Mouse (Mus musculus): Measurements from ENCODE around the gene Alpl. TPM values are rescaled to one million over a fixed set of nuclear protein-coding genes. Genes with fewer than 3 reads are reported as not detected.

Alpl gene
- polyA plus RNA-seq, 1 experiment from 2014 or later = 4.6 TPM

DNA sequence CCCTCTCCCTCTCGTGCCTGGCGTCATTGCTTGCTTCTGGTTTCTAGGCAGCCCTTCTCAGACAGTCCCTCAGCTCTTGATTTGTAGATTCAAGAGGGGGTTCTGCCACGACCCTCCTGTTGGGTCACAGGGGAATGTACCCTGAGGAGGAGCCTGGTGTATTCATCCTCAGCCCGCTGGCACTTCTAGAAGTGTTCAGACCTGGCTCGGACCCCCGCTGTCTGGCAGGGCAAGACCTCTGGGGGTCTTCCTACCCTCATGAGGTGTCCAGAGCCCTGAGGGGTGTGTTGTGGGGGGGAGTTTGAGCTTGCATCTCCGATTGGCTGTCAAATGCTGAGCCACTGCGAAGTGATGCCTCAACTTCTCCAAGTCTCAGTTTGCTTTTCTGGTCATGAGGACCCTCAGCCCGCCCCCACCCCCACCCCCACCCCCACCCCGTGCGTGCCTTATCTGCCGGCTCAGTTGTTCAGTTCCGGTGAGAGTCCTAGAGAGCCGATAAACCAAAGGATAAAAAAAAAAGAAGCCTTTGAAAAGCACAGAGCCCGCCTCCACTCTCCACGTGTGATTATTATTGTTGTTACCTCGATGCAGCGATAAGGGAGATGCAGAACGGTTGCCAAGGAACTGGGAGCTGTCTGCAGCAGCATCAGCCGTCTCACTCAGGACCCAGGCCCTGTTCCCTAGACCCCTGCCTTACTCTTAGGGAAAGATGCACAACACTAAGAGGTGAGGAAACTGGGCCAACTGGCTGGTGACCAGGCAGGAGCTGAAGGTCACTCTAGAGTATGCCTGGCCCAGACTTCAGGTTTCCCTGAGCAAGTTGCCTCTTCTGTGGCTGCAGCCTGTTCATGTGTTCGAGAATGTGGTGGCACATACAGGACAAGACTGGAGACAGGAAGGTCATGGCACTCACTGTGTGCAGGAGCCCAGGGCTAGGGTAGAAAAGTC lies 96.6 kb downstream of the Alpl start:
- H3K27me3 ChIP-seq (replicated peaks) = no peaks in the 10 kb centered on the region
- H3K4me3 ChIP-seq (replicated peaks) = no peak overlapping the region
- H3K36me3 ChIP-seq = no peaks in the 10 kb centered on the region
- no peak overlapping the region for H3K9ac ChIP-seq
- H3K27ac ChIP-seq = 0 out of 2 replicates have a peak overlapping the region, but pooled peaks have one; percentile 51
- peaks cover 41% of the 10 kb centered on the region for H3K4me1 ChIP-seq (replicated peaks)
- ATAC-seq = no peak
- 59% methylated on average over 21 of the region's 21 CpGs for WGBS
- H3K9me3 ChIP-seq = no peaks in the 10 kb centered on the region
- H3K4me2 ChIP-seq (replicated peaks) = no peak overlapping the region

DNA sequence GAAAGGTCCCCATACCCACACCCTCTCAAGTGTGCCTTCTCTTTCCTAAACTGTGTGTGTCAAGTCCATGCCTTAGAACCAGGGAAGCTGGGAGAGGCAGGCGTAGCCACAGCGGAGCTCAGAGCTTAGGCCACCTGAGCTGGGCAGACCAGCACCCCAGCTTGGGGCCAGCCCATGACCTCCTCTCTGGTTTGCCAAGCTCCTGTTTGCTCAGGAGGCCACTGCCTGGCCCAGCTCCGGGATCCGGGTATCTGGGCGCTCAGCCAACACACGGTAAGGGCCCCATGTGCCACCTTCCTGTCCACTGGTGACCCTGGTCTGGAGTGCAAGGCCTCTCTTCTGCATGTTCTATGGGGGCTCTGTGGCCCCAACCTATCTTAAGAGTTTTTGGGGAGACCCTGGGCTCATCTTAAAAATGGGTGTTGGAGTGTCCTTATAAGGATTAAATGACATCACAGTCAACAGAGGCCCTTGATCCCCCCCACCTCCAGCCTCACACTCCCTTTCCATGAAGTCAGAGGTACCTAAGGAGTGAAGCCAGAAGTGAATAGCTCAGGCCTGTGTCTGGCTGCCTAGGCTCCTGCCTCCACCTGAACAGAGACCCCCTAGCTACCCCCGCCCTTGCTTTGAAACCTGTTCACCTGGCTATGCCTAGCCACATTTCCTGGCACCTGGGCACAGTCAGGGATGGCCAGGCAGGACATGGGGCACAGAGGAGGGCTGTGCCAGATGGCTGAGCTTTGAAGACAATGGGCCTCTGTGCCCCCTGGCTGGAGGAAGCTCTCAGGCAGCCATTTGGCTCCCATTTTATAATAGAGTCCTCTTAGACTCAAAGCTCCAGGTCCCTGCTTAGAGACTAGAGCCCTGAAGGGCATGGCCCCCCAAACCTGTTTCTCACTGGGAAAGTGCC lies 97.9 kb downstream of the Alpl start:
- 61% methylated on average over 7 of the region's 7 CpGs for WGBS
- Histone ChIP-seq H3K36me3 (no peaks in the 10 kb centered on the region), H3K4me1 (replicated peaks) (peaks cover 41% of the 10 kb centered on the region), H3K9me3 (no peaks in the 10 kb centered on the region), H3K9ac (no peak overlapping the region), H3K27ac (peak overlapping the region; percentile 60), H3K4me3 (replicated peaks) (no peak overlapping the region), H3K4me2 (replicated peaks) (no peak overlapping the region), H3K27me3 (replicated peaks) (no peaks in the 10 kb centered on the region)
- ATAC-seq = peak; percentile 68

DNA sequence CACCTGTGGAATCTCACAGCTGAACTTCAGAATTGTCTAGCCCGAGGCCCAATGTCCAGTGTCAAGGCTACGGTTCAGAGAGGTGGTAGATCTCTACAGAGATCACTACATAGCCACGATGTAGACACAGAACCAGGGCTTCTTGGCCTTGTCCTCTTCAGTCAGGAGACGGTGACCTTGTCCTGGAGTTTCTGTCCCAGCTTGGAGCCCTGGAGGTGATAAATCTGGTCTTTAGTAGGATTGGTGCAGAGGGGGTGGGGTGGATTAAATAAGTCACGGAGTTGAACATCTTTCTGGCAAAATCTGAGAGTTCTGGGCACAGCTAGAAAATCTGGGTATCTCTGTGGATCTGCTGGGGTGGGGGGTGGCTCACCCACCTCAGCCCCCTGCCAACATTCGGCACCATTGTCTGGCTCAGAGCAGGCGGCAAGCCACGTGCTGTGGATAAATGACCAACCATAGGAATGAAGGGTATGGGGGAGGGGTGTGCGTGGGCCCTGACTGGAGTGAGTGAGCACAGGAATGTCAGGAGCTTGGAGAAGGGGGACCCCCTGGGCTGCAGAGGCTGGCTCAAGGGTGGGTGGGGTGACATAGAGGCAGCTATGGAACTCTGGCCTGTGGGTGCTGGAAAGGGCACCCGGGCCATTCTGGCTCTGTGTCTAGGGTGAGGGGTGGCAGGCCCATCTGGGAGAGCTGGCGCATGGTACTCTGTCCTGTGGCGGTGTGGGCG lies 98.9 kb downstream of the Alpl start:
- Histone ChIP-seq H3K27ac (peak overlapping the region; percentile 60), H3K9me3 (no peaks in the 10 kb centered on the region), H3K4me3 (replicated peaks) (no peak overlapping the region), H3K9ac (no peak overlapping the region), H3K36me3 (no peaks in the 10 kb centered on the region), H3K4me1 (replicated peaks) (peaks cover 41% of the 10 kb centered on the region), H3K4me2 (replicated peaks) (no peak overlapping the region), H3K27me3 (replicated peaks) (no peaks in the 10 kb centered on the region)
- peak; percentile 35 for ATAC-seq
- 67% methylated on average over 13 of the region's 13 CpGs for WGBS

DNA sequence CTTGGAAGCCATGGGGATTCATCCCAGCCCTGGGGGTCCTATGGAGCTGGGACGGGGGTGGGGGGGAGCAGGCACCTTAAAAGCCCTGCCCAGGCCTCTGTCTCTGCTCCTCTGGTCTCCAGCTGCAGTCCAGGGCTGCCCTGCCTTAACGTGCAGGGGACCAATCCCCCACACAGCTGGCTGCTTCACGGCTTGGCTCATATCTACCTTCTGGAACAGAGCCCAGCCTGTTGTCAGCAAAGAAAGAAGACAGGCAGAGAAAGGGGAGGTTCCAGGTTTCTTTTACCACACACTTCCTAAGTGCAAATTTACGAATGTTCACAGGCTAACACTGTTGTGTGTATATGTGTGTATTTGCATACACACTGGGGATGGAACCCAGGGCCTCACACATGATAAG lies 100.3 kb downstream of the Alpl start:
- peak; percentile 42; the same call in 1 of the 2 replicates for ATAC-seq
- Histone ChIP-seq H3K4me3 (replicated peaks) (no peak overlapping the region), H3K9me3 (no peaks in the 10 kb centered on the region), H3K36me3 (no peaks in the 10 kb centered on the region), H3K9ac (no peak overlapping the region), H3K4me2 (replicated peaks) (no peak overlapping the region), H3K27me3 (replicated peaks) (no peaks in the 10 kb centered on the region), H3K27ac (peak overlapping the region; percentile 71), H3K4me1 (replicated peaks) (peaks cover 34% of the 10 kb centered on the region)
- 18% methylated on average over 4 of the region's 4 CpGs for WGBS

DNA sequence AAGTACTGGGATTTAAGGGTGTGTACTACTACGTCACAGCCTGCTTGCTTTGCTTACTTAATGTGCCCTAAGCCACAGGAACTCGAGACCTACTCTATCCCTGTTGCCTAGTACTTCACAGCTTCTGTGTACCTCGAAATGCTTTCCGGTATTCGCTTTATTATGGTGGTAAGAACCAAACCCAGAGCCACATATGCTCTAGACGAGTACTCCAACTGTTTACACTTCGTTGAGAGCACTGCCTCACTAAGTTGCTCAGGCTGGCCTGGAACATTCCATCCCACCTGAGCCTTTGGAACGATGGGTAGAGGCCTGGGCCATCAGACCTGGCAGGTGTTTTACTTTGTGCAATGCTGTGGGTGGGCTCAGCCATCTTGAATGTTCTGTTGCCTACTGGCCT lies 100.9 kb downstream of the Alpl start:
- no peak for ATAC-seq

DNA sequence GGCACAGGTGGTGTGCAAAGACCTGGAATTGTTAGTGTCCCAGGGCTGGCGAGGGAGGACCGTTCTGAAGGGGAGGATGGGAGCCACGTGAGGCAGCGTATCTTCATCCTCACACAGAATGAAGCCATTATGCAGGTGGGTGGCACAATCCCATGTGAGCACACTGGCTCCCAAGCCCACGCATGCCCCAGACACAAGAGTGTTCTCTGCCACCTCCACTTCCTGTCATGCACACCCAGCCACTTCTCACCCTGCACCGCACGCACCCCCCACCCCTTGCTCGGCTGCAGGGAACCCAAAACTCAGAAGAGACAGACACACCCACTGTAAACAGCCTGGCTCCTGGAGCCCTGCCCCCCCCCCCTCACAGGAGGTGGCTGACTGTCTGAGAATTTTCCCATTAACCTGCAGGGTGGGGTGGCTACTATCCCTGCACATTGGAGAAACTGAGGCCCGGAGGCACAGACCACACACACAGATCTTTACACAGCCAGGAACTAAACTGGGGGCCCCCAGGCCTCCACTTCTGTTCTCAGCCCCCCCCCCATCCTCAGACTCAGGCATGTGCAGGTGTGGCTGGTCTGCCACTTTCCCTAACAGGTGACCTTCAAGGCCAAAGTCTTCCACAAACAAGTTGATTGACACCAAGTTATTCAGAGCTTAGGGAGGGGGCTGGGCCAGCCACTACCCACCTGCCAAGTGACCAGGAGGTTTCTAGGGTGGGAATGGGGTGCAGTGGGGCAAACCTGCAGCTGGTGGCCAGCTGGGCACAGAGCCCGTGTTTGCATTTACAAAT lies 103.9 kb downstream of the Alpl start:
- H3K36me3 ChIP-seq = no peaks in the 10 kb centered on the region
- H3K27me3 ChIP-seq (replicated peaks) = no peaks in the 10 kb centered on the region
- H3K4me3 ChIP-seq (replicated peaks) = no peak overlapping the region
- 63% methylated on average over 10 of the region's 10 CpGs for WGBS
- no peak overlapping the region for H3K27ac ChIP-seq
- H3K9me3 ChIP-seq = no peaks in the 10 kb centered on the region
- no peak overlapping the region for H3K4me2 ChIP-seq (replicated peaks)
- H3K9ac ChIP-seq = no peak overlapping the region
- peaks cover 12% of the 10 kb centered on the region for H3K4me1 ChIP-seq (replicated peaks)
- peak; percentile 34; the same call in 1 of the 2 replicates for ATAC-seq

More for the DNA sequence above, 100.9 kb downstream of the Alpl start:
- no peaks in the 10 kb centered on the region for H3K27me3 ChIP-seq (replicated peaks)
- H3K4me3 ChIP-seq (replicated peaks) = no peak overlapping the region
- peaks cover 32% of the 10 kb centered on the region for H3K4me1 ChIP-seq (replicated peaks)
- H3K9ac ChIP-seq = no peak overlapping the region
- WGBS = 60% methylated on average over 8 of the region's 8 CpGs
- peak overlapping the region; percentile 71 for H3K27ac ChIP-seq
- no peak overlapping the region for H3K4me2 ChIP-seq (replicated peaks)
- no peaks in the 10 kb centered on the region for H3K36me3 ChIP-seq
- H3K9me3 ChIP-seq = no peaks in the 10 kb centered on the region

Other genes starting within 250 kb of the Alpl start
- gene Ldlrad2, start 221.8 kb downstream of the Alpl start, polyA plus RNA-seq (2015; fragmentation: Nextera tagmentation; extraction: Ambion mirVana) = not detected in 2 replicates
- 61.2 and 62.0 TPM in 2 replicates for gene Usp48, start 202.6 kb downstream of the Alpl start, polyA plus RNA-seq (2015; fragmentation: Nextera tagmentation; extraction: Ambion mirVana)
- 22.7 and 47.2 TPM in 2 replicates for gene Rap1gap, start 131.7 kb downstream of the Alpl start, polyA plus RNA-seq (2015; fragmentation: Nextera tagmentation; extraction: Ambion mirVana)
- 56.0 and 60.1 TPM in 2 replicates for gene Ece1, start 65.9 kb upstream of the Alpl start, polyA plus RNA-seq (2015; fragmentation: Nextera tagmentation; extraction: Ambion mirVana)
- gene Eif4g3, start 196.6 kb upstream of the Alpl start, polyA plus RNA-seq (2015; fragmentation: Nextera tagmentation; extraction: Ambion mirVana) = 24.2 and 25.1 TPM in 2 replicates